Mouse (Mus musculus): ENCODE measurements at regions not wholly inside any gene's neighbourhood (a gene's known extent, or its start where the extent isn't known, plus 50 kb on each side); places are given as distances from the start of the nearest gene placed in this dataset.
"Not testable (repeated sequence)": the region's sequence is repeated elsewhere in the genome, so short reads cannot be mapped to it uniquely, and the experiment has no call there.

GRCm38 (mm10) chr5:64692335-64692734, 110.9 kb upstream of the Klf3 start:
- no peak for DNase-seq (ENCODE audit: inconsistent ontology term)

- no peak for DNase-seq (ENCODE audit: inconsistent ontology term)
Measured at GRCm38 (mm10) chr5:64693616-64694015, 109.6 kb upstream of the Klf3 start.

DNA sequence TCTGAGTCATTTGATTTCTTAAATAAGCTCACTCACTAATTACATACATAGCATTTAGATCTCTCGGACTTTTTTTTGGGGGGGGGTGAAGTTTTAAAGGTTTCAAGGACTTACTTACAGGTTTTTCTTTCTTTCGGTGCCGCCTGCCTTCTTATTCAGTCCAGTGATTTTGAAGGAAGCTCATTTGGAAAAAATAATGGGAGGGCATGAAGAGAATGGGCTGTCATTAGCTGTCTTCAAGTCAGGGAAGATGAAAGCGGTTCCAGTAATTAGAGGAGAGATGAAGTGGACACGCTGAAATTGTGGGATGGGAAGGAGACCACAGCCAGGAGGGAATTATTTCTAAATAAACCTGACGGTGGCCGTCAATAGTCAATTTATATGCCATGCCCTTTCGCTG, 108.6 kb upstream of the Klf3 start:
- DNase-seq (ENCODE audit: inconsistent ontology term) = peak; percentile 51

- no peak for DNase-seq (ENCODE audit: inconsistent ontology term)
Measured at GRCm38 (mm10) chr5:64696099-64696498, 107.1 kb upstream of the Klf3 start.

DNA sequence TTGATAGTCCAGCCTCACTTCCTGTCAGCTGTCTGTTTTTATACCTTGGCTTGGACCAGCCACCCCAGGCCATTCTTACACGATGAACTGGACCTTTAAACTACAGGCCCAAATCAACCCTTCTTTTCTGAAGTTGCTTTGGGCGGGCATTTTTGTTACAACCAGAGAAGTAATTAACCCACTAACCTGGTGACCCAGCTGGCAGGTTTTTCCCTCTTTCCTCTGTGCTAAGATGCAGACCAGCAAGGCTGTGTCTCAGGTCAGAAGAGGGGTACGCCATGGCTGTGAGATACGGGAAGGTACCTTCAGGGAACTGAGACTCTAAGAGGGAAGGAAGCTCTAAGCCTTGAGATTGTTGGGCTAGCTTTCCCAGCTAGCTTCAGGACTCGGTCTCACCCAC, 105.7 kb upstream of the Klf3 start:
- DNase-seq (ENCODE audit: inconsistent ontology term) = no peak

DNA sequence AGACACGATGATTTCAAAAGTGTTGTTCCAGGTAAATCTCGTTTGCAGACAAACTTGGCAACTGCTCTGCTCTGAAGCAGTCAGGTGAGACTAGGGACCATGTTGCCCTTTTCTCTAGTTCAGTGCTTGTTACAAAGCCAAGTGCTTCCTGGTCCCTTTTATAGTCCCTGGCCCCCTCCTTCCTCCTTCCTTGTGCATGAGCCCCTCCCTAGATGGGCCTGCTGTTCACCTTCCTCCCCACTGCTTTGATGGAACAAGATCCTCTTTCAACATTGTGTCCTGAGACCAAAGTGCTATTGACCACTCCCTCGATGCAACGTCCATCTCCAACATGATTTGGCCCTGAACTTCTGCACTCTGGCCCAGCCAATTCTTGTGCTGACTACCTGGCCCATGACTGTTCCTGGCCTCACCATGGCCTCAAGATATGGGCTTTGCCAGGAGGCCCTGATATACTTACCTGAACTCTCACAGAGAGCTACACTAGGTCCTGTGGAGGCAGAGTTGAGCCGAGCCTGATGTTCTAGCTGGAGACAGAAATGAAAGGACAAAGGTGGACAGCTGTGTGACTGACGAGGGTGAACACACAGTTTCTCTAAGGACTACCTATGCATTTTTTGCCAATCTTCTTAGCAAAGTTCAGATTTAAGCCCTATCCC, 104.6 kb upstream of the Klf3 start:
- DNase-seq (ENCODE audit: inconsistent ontology term) = no peak

DNA sequence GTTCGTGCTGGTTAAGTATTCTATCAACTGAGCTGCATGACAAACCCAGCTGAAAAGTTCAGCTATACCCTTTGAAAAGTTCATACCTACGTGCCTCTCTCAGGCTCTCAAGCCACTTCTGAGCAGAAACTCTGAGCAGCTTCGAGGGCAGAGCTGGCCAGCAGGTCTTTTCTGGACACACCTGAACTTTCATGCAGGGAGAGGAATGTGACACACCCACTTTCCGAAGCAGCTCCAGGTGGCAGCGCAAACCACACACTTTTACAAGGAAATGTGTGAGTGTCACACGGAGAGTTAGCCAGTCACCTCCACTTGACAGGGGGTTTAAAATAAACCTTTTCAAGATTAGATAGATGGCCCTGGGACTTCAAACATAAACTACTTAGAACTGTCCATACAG, 103.2 kb upstream of the Klf3 start:
- DNase-seq (ENCODE audit: inconsistent ontology term) = no peak

- no peak for DNase-seq (ENCODE audit: inconsistent ontology term)
Measured at GRCm38 (mm10) chr5:64701219-64701779, 101.9 kb upstream of the Klf3 start.

GRCm38 (mm10) chr5:64701780-64702231, 101.4 kb upstream of the Klf3 start:
- peak; percentile 87 for DNase-seq (ENCODE audit: inconsistent ontology term)

- DNase-seq (ENCODE audit: inconsistent ontology term) = not testable (repeated sequence)
Measured at GRCm38 (mm10) chr5:64702404-64702803, 100.8 kb upstream of the Klf3 start.

DNA sequence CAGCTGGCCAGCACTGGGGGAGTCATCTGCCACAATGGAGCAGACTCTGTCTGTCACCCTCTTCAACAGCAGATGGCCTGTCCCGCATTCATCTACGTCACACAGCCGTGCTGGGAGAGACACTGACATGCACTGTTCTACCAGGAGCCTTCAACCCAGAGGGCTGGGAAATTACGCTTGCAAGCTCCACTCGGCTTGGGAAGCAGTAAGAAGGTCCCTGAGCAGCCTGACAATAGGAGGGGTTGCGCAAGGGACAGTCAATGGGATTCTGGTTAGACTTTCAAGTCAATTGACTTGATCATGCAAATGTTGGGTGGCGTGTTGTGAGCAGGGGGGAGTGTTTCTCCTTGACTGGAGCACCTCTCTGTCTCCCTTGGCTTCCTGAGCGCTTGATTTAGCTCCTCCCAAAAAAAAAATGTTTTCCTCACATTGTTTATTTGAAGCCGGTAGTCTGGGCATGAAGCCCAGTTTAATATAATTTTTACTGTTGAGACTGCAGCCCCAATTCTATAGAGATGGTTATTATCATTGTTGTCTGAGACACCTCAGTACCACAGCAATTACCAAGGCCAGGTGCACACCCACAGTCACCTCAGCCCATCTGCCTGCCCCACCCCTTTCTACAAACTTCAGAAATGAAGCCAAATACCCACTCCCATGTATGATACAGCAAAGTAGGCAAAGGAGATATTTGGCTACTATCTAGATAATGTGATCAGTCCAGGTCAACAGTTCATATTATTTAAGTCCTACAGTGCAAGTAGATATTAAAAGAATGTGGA, 99.9 kb upstream of the Klf3 start:
- DNase-seq (ENCODE audit: inconsistent ontology term) = peak; percentile 61

- peak; percentile 73 for DNase-seq (ENCODE audit: inconsistent ontology term)
Measured at GRCm38 (mm10) chr5:64704144-64704543, 99.0 kb upstream of the Klf3 start.

DNA sequence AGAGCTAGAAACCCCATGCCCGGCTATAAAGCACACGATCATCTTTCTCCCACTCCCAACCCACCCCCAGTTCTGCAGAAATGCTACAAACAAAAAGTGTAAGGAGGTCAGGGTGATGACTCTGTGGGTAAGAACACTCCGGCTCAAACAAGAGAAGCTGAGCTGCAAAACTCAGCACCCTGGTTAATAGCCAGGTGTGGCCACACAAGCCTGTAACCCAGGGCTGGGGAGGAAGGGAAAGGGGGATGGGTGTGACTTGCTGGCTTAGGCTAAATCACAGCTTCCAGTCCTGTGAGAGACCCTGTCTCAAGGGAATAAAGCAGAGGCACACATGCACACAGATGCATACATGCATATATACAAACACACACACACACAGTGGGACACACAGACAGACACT, 96.6 kb upstream of the Klf3 start:
- no peak for DNase-seq (ENCODE audit: inconsistent ontology term)

DNA sequence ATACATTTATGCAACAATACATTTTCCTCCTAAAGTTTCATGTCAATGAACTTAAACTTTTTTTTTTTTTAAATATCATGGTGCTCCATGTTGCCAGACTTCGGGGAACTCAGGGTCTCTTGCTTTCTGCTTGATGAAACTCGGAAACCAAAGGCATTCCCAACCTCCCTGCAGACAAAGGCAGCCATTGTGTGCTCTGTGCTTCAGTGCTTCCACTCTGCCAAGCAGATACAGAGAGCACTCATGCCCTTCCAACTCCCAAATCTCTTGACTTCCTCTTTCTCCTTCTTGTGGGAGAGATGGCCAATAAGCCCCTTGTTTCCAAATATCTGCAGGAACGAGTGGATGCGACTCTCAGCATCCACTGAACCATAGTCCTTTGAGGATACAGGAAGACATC, 94.0 kb upstream of the Klf3 start:
- peak; percentile 84 for DNase-seq (ENCODE audit: inconsistent ontology term)

GRCm38 (mm10) chr5:64710236-64710635, 93.0 kb upstream of the Klf3 start:
- DNase-seq (ENCODE audit: inconsistent ontology term) = no peak

DNA sequence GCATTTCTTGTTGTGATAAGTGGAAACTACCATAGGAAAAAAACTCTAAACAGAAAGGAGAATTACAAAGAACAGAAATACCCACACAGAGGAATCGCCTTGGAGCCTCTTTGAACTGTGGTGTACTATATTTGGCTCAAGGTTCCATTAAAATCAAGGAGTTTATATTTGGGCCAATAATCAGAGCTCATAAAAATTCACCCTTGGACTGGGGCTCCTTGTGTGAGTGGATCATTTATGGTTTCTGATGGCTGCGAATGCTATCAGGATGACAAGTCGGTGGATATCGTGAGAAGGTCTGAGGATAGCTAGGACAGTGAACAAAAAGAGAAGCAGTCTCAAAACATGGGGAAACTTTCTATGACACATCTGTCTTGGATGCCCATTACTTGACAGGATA, 92.2 kb upstream of the Klf3 start:
- DNase-seq (ENCODE audit: inconsistent ontology term) = no peak

DNA sequence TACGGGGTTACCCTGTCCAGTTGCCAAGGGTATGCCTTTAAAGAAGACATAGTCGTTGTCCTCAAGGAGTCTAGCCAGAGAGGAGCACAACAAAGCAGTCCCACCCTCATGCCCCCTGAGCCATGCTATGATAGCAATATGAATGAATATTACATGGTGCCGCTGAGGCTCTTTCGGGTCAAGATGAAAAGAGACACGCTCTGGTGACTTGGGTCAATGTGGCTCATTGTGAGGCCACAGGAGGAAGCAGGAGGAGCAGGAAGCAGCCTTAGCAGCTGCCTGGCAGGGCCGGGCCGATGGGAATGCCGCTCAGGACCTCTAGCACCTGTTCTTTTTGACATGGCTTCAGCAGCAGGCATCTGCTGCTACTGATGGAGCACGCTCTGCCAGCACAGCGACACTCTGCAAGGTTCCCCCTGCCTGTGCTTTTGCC, 89.0 kb upstream of the Klf3 start:
- no peak for DNase-seq (ENCODE audit: inconsistent ontology term)

- DNase-seq (ENCODE audit: inconsistent ontology term) = no peak
Measured at GRCm38 (mm10) chr5:64714710-64715109, 88.5 kb upstream of the Klf3 start.

- DNase-seq (ENCODE audit: inconsistent ontology term) = no peak
Measured at GRCm38 (mm10) chr5:64716551-64716950, 86.6 kb upstream of the Klf3 start.

DNA sequence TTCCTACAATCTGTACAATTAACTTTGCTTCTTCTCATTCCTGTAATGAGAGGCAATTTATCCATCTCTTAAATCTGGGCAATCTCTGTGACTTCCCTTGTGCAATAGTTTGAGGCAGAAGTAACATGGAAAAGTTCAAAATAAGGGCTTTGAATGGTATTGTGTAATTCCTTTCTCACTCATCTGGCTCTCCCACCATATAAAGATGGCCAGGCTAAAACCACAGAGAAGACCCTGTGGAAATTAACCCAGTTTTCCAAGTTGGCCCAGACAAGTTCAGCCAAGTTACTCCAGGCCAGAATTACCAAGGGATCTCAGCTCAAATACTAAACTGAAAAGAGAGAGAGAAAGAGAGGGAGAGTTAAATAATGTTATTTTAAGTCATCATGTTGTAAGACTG, 81.0 kb upstream of the Klf3 start:
- no peak for DNase-seq (ENCODE audit: inconsistent ontology term)

DNA sequence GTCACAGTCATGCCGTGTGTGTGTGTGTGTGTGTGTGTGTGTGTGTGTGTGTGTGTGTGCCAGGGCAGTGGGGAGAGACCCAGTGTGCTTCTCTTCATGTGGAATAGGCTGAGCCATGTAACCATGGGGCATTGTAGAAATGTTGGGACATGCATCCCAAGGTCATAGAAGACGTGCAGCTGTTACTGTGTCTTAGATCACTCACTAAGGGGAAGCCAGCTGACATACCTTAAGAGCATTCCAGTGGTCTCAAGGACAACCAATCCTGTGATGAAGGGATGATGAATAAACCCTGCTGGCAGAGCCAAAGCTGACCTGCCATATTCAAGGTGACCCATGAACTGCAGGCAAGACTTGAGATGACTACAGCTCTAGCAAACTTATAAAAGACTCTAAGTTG, 75.3 kb upstream of the Klf3 start:
- DNase-seq (ENCODE audit: inconsistent ontology term) = no peak

- DNase-seq (ENCODE audit: inconsistent ontology term) = no peak
Measured at GRCm38 (mm10) chr5:64732356-64732755, 70.8 kb upstream of the Klf3 start.

GRCm38 (mm10) chr5:64736985-64737384, 66.2 kb upstream of the Klf3 start:
- DNase-seq (ENCODE audit: inconsistent ontology term) = no peak

Data from Muller cell, postnatal 12 days (primary cell).